ENCODE assay signal across 14 mouse cellular contexts in genomic region chr12:72326087-72326486, GRCm38 (mm10).
"Had no signal": no experiment of that assay in that cellular context is flagged by ENCODE, and none has a peak within 500 bp of the region (broad histone marks: within the 10 kb centered on the region; RNA-seq: fewer than 3 reads in every experiment).

No protein-coding gene starts in this region.

- DNase-seq: lung, adult 18-20 months; lung, embryonic 14.5 days; lung, postnatal 10 days; lung, postnatal 4 days; midbrain, embryonic 14.5 days; right cerebral cortex, postnatal 14 days; thymus, adult 18-20 months; thymus, postnatal 14 days; thymus, postnatal 36 days had no signal

- H3K4me2 ChIP-seq: liver, embryonic 15.5 days; lung, embryonic 14.5 days; midbrain, embryonic 12.5 days; neural tube, embryonic 12.5 days had no signal

- H3K27me3 ChIP-seq: liver, embryonic 15.5 days; megakaryocyte, embryonic 14.5 days; midbrain, embryonic 12.5 days; neural tube, embryonic 12.5 days had no signal

- H3K9me3 ChIP-seq: liver, embryonic 15.5 days; megakaryocyte, embryonic 14.5 days; midbrain, embryonic 10.5 days; midbrain, embryonic 12.5 days; neural tube, embryonic 12.5 days had no signal

- H3K4me1 ChIP-seq: liver, embryonic 15.5 days; megakaryocyte, embryonic 14.5 days; midbrain, embryonic 10.5 days; midbrain, embryonic 12.5 days; neural tube, embryonic 12.5 days had no signal

- H3K27ac ChIP-seq: liver, embryonic 15.5 days; midbrain, embryonic 10.5 days; midbrain, embryonic 12.5 days; neural tube, embryonic 12.5 days had no signal

- H3K4me3 ChIP-seq: liver, embryonic 15.5 days; megakaryocyte, embryonic 14.5 days; midbrain, embryonic 10.5 days; midbrain, embryonic 12.5 days; neural tube, embryonic 12.5 days had no signal

- H3K9ac ChIP-seq: liver, embryonic 15.5 days; lung, embryonic 14.5 days; midbrain, embryonic 12.5 days; neural tube, embryonic 12.5 days had no signal

- H3K36me3 ChIP-seq: liver, embryonic 15.5 days; midbrain, embryonic 10.5 days; midbrain, embryonic 12.5 days; neural tube, embryonic 12.5 days had no signal
